Mouse (Mus musculus): Measurements from ENCODE around the gene Dbx2.

The Dbx2 gene

DNA sequence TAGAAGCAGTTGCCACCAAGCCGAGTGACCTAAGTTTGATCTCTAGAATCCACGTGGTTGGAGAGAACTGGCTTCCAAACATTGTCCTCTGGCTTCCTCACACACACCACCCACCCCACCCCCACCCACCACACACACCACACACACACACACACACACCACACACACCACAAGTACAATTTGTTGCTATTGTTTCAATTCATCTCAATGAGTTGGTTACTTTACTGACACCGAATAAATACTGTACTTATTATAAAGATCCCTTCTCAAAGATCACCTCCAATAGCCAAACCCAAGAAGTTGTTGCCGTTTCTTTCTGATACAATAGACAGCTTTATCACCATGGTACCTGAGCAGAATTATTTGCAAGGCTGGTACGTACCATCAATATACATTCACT is at the start of gene Dbx2:
Gene Dbx2, minus strand, starts transcription at position 101 of the 400 bp plus-strand sequence.
- DNase-seq (ENCODE audit: inconsistent age in 2 of 2, low spot score in 1 of 2) = no peak

GRCm38 (mm10) chr15:95702206-95702605 is 46.4 kb upstream of the Dbx2 start:
- DNase-seq (ENCODE audit: inconsistent age in 2 of 2, low spot score in 1 of 2) = no peak

- no peak for DNase-seq (ENCODE audit: inconsistent age in 2 of 2, low spot score in 1 of 2)
Observed at GRCm38 (mm10) chr15:95701573-95701972, 45.8 kb upstream of the Dbx2 start.

DNA sequence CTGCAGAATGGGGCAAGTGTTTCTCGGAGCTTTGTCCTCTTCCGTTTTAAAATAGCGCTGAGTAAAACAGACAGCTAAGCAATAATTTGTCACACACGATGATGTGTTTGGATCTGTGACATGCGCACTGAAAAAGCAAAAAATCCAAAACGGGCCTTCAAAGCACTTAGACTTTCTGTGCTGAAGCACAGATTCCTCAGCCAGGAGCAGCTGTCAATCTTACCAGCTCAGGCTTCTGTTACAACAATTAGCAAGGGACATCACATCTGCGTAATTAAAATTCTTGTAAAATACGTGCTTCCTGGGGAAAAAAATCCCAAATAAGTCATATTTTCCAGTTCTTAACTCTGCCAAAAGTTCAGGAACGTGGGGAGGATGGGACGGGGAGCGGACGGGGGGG is 43.6 kb upstream of the Dbx2 start:
- no peak for DNase-seq (ENCODE audit: inconsistent age in 2 of 2, low spot score in 1 of 2)

DNA sequence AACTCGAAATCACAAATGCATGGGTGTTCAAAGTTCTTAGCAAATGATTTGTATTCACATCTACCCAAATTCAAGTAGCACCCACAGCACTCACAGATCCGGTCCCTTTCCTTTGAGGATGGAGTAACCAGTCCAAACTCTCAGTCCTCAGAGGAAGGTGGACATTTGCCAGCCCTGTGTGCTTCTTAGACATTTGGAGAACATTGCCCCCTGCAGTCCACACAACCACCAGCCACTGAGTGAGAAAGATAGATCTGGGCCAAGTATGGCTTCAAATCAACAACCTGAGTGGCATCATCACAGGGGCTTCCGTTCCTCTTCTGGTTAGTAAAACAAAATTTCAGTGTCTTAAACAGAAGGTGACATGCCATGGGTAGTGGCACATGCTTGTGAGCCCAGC is 38.0 kb upstream of the Dbx2 start:
- DNase-seq (ENCODE audit: inconsistent age in 2 of 2, low spot score in 1 of 2) = peak; percentile 8 to 38

DNA sequence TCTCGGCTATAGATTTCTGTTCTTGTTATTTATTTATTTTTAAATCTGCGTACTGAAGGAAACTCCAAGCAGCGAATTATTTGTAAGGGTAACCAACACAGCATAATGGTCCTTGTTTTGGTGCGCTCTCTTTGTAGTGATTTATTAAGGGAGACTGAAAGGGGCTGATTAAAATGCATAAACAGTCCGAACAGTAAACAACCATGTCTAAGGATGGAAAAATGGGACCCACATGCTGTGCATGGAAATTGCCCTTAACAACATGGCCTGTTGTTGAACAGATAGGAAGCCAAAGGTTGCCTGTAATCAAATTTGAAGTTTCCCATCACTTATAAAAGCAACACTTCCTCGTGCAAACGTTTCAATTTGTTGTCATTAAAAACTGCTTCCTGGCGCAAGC is 35.8 kb upstream of the Dbx2 start:
- no peak for DNase-seq (ENCODE audit: inconsistent age in 2 of 2, low spot score in 1 of 2)

DNA sequence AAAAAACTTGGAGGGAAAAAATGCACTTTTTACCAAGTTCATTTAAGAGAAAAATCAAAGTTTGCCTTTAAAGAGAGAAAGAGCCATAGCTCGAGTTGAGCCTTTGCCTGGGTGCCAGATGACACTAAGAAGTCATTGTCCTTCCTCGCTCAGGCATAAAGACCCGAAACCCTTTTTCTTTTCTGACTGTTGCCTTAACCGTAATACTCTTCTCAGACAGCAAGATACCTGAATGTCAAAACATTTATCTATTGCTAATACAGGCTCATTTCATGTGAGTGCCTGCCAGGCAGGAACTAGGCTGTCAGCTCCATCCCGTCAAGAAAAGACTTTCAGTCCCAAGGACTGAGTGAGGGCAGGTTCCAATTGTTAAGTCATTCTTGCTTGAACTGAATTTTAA is 35.4 kb upstream of the Dbx2 start:
- DNase-seq (ENCODE audit: inconsistent age in 2 of 2, low spot score in 1 of 2) = no peak

DNA sequence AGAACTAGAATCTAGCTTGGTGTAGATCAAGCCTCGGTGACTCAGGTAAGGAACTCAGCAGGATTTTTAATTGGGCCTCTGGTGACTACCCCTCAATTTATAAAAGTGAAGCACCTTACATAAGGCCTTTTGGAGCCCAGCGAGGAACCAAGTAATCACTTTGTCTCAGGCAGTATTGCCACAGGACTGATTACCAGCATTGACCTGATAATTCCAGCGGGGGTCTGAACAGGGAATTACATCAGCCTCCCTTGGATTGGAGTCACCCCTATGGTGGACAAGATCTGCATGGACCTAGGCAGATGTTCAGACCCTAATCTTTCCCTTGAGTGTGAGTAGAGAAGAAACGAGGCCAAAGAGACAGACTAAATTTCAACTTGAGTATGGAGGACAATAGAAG is 26.9 kb upstream of the Dbx2 start:
- DNase-seq (ENCODE audit: inconsistent age in 2 of 2, low spot score in 1 of 2) = no peak

DNA sequence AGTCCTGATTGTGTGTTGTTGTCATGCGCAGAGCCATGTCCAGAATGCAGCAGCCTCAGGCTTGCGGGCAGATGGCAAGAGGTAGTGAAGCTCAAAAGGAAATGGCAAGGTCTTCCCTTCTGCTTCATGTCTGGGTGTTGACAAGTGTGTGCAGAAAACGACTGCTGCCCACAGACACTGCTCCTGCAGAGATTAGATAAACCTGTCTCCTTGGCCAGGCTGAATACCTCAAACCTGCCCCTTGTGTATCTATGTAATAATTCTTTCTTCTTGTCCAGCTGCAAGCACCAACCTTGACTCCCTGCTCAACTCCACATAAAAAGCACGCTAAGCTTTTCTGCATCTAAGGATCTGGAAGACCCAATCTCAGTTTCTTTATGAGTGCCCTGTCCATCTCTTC is 19.9 kb upstream of the Dbx2 start:
- DNase-seq (ENCODE audit: inconsistent age in 2 of 2, low spot score in 1 of 2) = no peak

- no peak for DNase-seq (ENCODE audit: inconsistent age in 2 of 2, low spot score in 1 of 2)
Observed at GRCm38 (mm10) chr15:95675176-95675575, 19.4 kb upstream of the Dbx2 start.

DNA sequence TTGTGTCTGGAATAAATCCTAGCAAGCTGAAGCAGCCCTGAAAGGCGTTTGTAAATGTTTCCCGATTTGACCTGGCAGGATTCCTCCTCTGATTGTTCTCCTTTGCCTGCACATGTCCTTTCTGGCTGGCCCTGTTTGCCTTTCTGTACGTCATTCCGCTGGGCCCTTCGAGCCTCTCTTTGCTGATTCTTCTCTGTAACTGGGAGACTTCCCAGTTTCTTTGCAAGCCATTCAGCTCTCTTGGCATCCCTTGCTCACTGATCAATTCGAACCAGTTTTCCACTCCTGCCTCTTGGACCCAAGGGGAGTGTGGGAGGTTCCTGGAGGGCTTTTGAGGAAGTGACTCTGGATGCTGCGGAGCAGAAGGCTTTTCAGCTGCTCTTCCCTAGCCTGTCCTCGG is 11.4 kb upstream of the Dbx2 start:
- no peak for DNase-seq (ENCODE audit: inconsistent age in 2 of 2, low spot score in 1 of 2)

DNA sequence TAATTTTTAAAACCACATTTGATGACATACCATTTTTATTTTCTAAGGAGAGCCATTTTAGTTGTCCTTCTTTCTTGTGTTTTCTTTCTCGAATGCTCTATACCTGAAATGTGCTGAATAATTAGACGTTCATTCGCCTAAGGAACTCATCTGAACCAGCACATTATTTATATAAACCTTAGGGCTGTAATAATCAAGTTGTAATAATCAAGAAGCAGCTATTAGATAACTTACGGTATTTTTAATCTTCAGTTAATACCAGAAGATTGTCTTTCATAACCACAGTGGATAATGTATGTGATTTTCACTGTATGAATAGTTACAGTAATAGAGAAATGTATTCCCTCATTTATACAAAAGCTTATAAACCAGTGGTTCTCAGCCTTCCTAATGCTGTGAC is 9.2 kb upstream of the Dbx2 start:
- no peak for DNase-seq (ENCODE audit: inconsistent age in 2 of 2, low spot score in 1 of 2)

- no peak for DNase-seq (ENCODE audit: inconsistent age in 2 of 2, low spot score in 1 of 2)
Observed at GRCm38 (mm10) chr15:95661718-95662117, 6.0 kb upstream of the Dbx2 start.

DNA sequence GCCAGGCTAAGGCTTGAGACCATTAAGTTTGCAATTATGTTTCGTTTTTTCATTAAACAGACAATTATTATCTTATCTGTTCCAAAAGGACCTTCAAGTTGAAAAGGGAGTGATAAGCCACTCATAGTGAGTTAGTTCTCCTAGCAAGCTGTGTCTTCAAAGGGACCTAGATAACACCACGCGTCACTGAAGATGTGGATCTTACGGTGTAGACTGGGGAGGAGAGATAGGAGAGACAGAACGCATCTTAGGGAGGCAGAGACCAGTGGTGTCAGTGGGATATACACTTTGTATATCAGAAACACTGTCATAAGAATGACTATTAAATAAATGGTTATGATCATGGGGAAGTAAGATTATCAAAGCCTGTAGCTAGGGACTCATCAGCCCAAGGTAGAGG is 4.6 kb upstream of the Dbx2 start:
- DNase-seq (ENCODE audit: inconsistent age in 2 of 2, low spot score in 1 of 2) = no peak

DNA sequence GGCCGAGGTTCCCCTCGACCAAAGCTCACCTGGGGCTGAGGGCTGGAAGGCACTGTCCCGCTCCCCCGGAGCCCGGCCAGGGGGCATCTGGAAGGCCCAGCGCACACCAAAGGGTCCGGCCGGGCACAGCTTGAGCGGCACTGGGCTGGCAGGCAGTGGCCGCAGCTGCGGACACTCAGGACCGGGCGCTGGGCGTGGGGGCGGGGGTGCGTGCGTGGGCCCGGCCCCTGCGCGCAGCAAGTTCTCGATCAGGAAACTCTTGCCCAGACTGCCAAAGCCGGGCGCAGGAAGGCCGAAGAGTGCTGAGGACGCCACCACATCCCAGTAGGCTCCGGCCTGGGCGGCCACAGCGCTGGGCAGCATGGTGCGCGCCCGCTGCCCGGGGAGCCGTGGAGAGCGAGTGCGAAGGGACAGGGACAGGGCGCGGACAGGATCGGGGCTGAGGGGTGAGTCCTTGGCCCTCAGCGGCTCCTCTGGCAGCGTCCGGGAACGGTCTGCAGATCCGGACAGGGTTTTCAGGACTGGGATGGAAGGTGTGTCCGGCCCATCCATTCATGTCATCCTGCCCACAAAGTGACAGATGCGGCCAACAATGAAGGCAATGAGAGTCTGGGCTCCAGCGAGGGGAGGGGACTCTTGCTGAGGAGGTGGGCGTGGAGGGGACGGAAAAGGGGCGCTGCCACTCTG is 1.4 kb downstream of the Dbx2 start:
- peak in 1 of 2 experiments; percentile 33 for DNase-seq (ENCODE audit: inconsistent age in 2 of 2, low spot score in 1 of 2)

GRCm38 (mm10) chr15:95653812-95654210 is 1.9 kb downstream of the Dbx2 start:
- DNase-seq (ENCODE audit: inconsistent age in 2 of 2, low spot score in 1 of 2) = no peak

GRCm38 (mm10) chr15:95652898-95653707 is 2.7 kb downstream of the Dbx2 start:
- no peak for DNase-seq (ENCODE audit: inconsistent age in 2 of 2, low spot score in 1 of 2)

DNA sequence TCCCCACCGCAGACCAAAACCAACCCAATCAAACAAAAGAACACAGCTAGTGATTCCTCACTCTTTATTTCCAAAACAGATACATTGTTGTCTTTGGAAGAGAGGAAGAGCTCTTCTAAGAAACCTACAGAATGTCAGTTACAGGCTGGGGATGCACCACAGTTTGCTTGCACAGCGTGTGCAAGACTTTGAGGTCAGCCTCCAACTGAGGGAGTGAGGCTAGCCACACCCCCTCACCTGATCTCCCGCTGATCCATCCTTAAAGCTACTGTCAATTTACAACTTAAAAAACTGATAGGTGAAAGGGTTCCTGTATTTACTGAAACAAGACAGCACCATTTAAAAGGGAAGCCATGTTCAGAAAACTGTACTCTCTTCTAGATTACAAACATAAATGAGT is 3.9 kb downstream of the Dbx2 start:
- no peak for DNase-seq (ENCODE audit: inconsistent age in 2 of 2, low spot score in 1 of 2)

- no peak for DNase-seq (ENCODE audit: inconsistent age in 2 of 2, low spot score in 1 of 2)
Observed at GRCm38 (mm10) chr15:95643505-95644029, 12.2 kb downstream of the Dbx2 start.

- DNase-seq (ENCODE audit: inconsistent age in 2 of 2, low spot score in 1 of 2) = no peak
Observed at GRCm38 (mm10) chr15:95640347-95640746, 15.4 kb downstream of the Dbx2 start.

- no peak for DNase-seq (ENCODE audit: inconsistent age in 2 of 2, low spot score in 1 of 2)
Observed at GRCm38 (mm10) chr15:95639829-95640134, 16.0 kb downstream of the Dbx2 start.

GRCm38 (mm10) chr15:95639115-95639828 is 16.5 kb downstream of the Dbx2 start:
- DNase-seq (ENCODE audit: inconsistent age in 2 of 2, low spot score in 1 of 2) = no peak
